Mouse (Mus musculus): ENCODE results near the gene Gm45337. TPM values are rescaled to one million over a fixed set of nuclear protein-coding genes. Genes with fewer than 3 reads are reported as not detected.
"Not testable (repeated sequence)": the region's sequence is repeated elsewhere in the genome, so short reads cannot be mapped to it uniquely, and the experiment has no call there.

Gm45337 gene
- not detected in 2 replicates for polyA plus RNA-seq (2015; fragmentation: Nextera tagmentation; extraction: Ambion mirVana)

- Histone ChIP-seq H3K4me2 (replicated peaks) (no peak within 1 kb of the TSS), H3K9me3 (no peaks in the 10 kb centered on the region), H3K4me3 (replicated peaks) (no peak within 1 kb of the TSS), H3K27ac (no peak within 1 kb of the TSS), H3K4me1 (replicated peaks) (no peaks in the 10 kb centered on the region), H3K36me3 (no peaks in the 10 kb centered on the region), H3K27me3 (no peaks in the 10 kb centered on the region; the same call in 1 of the 2 replicates), H3K9ac (replicated peaks) (no peak within 1 kb of the TSS)
- ATAC-seq: no peak
- 81% methylated on average over 1 of the region's 1 CpGs for WGBS
Observed at GRCm38 (mm10) chr7:142144507-142144906, at the start of gene Gm45337. Gene Gm45337, minus strand, starts transcription at chr7:142144607.

GRCm38 (mm10) chr7:142190289-142190688 lies 45.9 kb upstream of the Gm45337 start, which contains the start of gene Gm10153:
Gene Gm10153, minus strand, starts transcription at chr7:142190389.
- WGBS: 59% methylated on average over 2 of the region's 2 CpGs
- no peaks in the 10 kb centered on the region for H3K4me1 ChIP-seq (replicated peaks)
- H3K27ac ChIP-seq: no peak within 1 kb of the TSS
- H3K9ac ChIP-seq (replicated peaks): no peak within 1 kb of the TSS
- H3K4me3 ChIP-seq (replicated peaks): no peak within 1 kb of the TSS
- ATAC-seq: no peak
- no peak within 1 kb of the TSS for H3K4me2 ChIP-seq (replicated peaks)
- no peaks in the 10 kb centered on the region for H3K27me3 ChIP-seq
- no peaks in the 10 kb centered on the region for H3K9me3 ChIP-seq
- H3K36me3 ChIP-seq: no peaks in the 10 kb centered on the region

DNA sequence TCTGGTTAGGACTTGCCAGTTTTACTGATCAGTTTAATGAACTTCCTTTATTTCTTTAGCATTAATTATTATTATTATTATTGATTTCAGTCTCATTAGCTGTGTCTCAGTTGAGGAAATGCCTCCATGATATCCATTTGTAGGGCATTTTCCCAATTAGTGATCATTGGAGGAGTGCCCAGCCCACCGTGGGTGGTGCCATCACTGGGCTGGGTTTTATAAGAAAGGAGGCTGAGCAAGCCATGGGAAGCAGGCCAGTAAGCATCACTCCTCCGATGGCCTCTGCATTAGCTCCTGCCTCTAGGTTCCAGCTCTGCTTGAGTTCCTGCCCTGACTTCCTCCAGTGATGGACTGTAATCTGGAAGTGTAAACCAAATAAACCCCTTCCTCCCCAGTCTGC lies 43.7 kb upstream of the Gm45337 start:
- no peak for ATAC-seq
- Histone ChIP-seq H3K4me3 (replicated peaks) (no peak overlapping the region), H3K4me2 (replicated peaks) (no peak overlapping the region), H3K27ac (no peak overlapping the region), H3K36me3 (no peaks in the 10 kb centered on the region), H3K9me3 (no peaks in the 10 kb centered on the region), H3K27me3 (no peaks in the 10 kb centered on the region), H3K9ac (replicated peaks) (no peak overlapping the region), H3K4me1 (replicated peaks) (no peaks in the 10 kb centered on the region)
- WGBS: 76% methylated on average over 2 of the region's 2 CpGs

GRCm38 (mm10) chr7:142181021-142181420 lies 36.6 kb upstream of the Gm45337 start:
- H3K9ac ChIP-seq (replicated peaks): no peak overlapping the region
- H3K4me3 ChIP-seq (replicated peaks): no peak overlapping the region
- H3K36me3 ChIP-seq: no peaks in the 10 kb centered on the region
- H3K9me3 ChIP-seq: no peaks in the 10 kb centered on the region
- H3K27ac ChIP-seq: no peak overlapping the region
- 58% methylated on average over 1 of the region's 1 CpGs for WGBS
- no peak for ATAC-seq
- no peaks in the 10 kb centered on the region for H3K27me3 ChIP-seq
- H3K4me2 ChIP-seq (replicated peaks): no peak overlapping the region
- H3K4me1 ChIP-seq (replicated peaks): no peaks in the 10 kb centered on the region

GRCm38 (mm10) chr7:142178685-142179084 lies 34.3 kb upstream of the Gm45337 start:
- Histone ChIP-seq H3K9ac (replicated peaks) (no peak overlapping the region), H3K4me3 (replicated peaks) (no peak overlapping the region), H3K36me3 (no peaks in the 10 kb centered on the region), H3K9me3 (no peaks in the 10 kb centered on the region), H3K4me1 (replicated peaks) (no peaks in the 10 kb centered on the region), H3K27ac (no peak overlapping the region), H3K27me3 (no peaks in the 10 kb centered on the region), H3K4me2 (replicated peaks) (no peak overlapping the region)
- ATAC-seq: no peak
- 89% methylated on average over 1 of the region's 1 CpGs for WGBS

GRCm38 (mm10) chr7:142175905-142176304 lies 31.5 kb upstream of the Gm45337 start, which contains the start of gene Krtap5-2:
Gene Krtap5-2, minus strand, starts transcription at chr7:142176005.
- H3K9ac ChIP-seq (replicated peaks); H3K27me3 ChIP-seq; H3K4me1 ChIP-seq (replicated peaks); H3K4me3 ChIP-seq (replicated peaks); H3K27ac ChIP-seq; ATAC-seq; H3K36me3 ChIP-seq; H3K9me3 ChIP-seq; H3K4me2 ChIP-seq (replicated peaks): not testable (repeated sequence)

DNA sequence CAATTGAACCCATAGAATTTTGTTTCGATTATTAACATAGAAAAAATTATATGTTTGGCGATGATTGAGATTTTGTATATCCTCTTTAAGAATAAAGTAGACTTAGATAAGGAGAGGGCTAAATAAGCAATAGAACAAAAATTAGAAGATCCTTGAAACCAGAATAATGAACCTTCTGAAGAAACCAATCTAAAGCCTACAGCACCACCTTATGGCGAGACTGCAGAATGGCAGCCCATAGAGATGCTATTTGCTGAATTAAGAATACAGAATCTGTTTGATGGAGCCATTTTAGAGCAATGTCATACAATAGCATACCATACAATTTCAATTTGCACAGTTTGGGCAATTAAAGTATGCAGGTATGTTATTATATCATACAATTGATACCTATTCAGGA lies 25.4 kb upstream of the Gm45337 start:
- Histone ChIP-seq H3K36me3 (no peaks in the 10 kb centered on the region), H3K4me3 (replicated peaks) (no peak overlapping the region), H3K9ac (replicated peaks) (no peak overlapping the region), H3K4me2 (replicated peaks) (no peak overlapping the region), H3K9me3 (no peaks in the 10 kb centered on the region), H3K4me1 (replicated peaks) (no peaks in the 10 kb centered on the region), H3K27ac (no peak overlapping the region), H3K27me3 (no peaks in the 10 kb centered on the region)
- WGBS: 48% methylated on average over 3 of the region's 3 CpGs
- ATAC-seq: no peak

DNA sequence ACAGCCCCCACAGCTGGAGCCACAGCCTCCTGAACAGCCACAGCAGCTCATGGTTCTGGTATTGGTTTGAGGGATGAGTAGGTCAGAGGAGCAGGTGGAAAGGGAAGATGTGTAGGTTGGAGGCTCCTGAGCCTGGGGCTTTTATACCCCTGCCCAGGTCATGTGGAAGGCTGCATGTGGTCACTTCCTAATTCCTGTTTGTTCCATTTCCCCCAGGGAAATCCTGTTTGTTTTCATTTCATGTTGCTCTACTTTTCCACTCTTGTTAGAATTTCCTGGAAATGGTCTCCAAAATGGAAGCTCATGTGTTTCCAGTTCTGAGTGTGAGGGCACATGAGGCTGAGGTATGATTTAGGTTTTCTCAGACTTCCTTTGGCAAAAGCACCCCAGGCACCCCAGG lies 21.2 kb upstream of the Gm45337 start, which contains the start of gene Gm4553:
Gene Gm4553 (minus strand): TSS at position 101 of the 400 bp plus-strand sequence.
- H3K4me1 ChIP-seq (replicated peaks); H3K27me3 ChIP-seq; H3K36me3 ChIP-seq; ATAC-seq; H3K4me2 ChIP-seq (replicated peaks); H3K9ac ChIP-seq (replicated peaks); H3K4me3 ChIP-seq (replicated peaks); H3K9me3 ChIP-seq; H3K27ac ChIP-seq: not testable (repeated sequence)

GRCm38 (mm10) chr7:142159366-142159765 lies 15.0 kb upstream of the Gm45337 start:
- H3K27me3 ChIP-seq: no peaks in the 10 kb centered on the region
- no peak overlapping the region for H3K4me3 ChIP-seq (replicated peaks)
- H3K36me3 ChIP-seq: no peaks in the 10 kb centered on the region
- no peaks in the 10 kb centered on the region for H3K9me3 ChIP-seq
- no peaks in the 10 kb centered on the region for H3K4me1 ChIP-seq (replicated peaks)
- H3K9ac ChIP-seq (replicated peaks): no peak overlapping the region
- ATAC-seq: no peak
- 95% methylated on average over 3 of the region's 3 CpGs for WGBS
- H3K27ac ChIP-seq: no peak overlapping the region
- no peak overlapping the region for H3K4me2 ChIP-seq (replicated peaks)

GRCm38 (mm10) chr7:142157013-142157412 lies 12.6 kb upstream of the Gm45337 start, which contains the start of gene Gm29735:
Gene Gm29735, minus strand, starts transcription at chr7:142157113.
- not testable (repeated sequence) for H3K27me3 ChIP-seq; H3K36me3 ChIP-seq; H3K9me3 ChIP-seq; H3K27ac ChIP-seq; H3K4me2 ChIP-seq (replicated peaks); ATAC-seq; H3K4me3 ChIP-seq (replicated peaks); H3K4me1 ChIP-seq (replicated peaks); H3K9ac ChIP-seq (replicated peaks)
- WGBS: 59% methylated on average over 2 of the region's 2 CpGs

DNA sequence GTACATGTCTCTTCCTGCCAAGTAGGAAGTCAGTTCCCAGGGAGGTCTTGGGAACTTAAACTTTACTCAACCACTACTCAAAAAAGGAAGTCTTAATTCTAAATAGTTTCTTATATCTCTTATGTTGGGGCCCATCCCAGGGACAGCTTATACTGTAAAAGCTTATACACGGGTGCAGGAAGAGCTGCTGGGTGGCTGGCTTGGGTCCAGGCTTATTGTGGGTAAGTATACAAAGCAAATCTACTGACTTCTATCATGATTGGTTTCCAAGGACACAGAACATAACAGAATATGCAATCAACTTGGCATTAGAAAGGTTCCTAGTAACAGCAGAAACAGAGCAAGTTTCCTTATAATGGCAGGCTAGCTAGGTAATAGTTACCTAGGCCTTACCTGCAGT lies 10.9 kb upstream of the Gm45337 start:
- Histone ChIP-seq H3K36me3 (no peaks in the 10 kb centered on the region), H3K4me1 (replicated peaks) (no peaks in the 10 kb centered on the region), H3K9ac (replicated peaks) (no peak overlapping the region), H3K27ac (no peak overlapping the region), H3K4me3 (replicated peaks) (no peak overlapping the region), H3K27me3 (no peaks in the 10 kb centered on the region), H3K9me3 (no peaks in the 10 kb centered on the region), H3K4me2 (replicated peaks) (no peak overlapping the region)
- WGBS: 78% methylated on average over 1 of the region's 1 CpGs
- no peak for ATAC-seq

DNA sequence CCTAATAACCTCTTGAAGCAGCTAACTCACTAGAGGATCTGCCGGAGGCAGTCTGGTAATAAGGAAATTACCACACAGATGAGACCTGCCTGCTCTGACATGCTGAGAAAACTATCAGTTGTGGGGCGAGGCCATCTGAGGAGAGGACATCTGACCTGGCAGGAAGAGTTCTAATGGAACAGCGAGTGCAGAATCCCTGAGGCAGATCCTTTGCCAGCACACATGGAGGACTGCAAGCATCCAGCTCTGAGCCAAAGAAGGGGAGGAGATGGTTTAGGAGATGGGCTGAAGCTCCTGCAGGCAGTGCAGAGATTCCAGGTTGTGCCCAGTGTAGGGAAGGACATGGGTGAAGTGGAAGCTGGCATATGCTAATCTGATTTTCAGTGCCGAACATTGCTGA lies 7.8 kb upstream of the Gm45337 start:
- H3K27ac ChIP-seq: no peak overlapping the region
- ATAC-seq: no peak
- H3K9ac ChIP-seq (replicated peaks): no peak overlapping the region
- no peaks in the 10 kb centered on the region for H3K36me3 ChIP-seq
- no peak overlapping the region for H3K4me2 ChIP-seq (replicated peaks)
- H3K4me3 ChIP-seq (replicated peaks): no peak overlapping the region
- no peaks in the 10 kb centered on the region for H3K4me1 ChIP-seq (replicated peaks)
- no peaks in the 10 kb centered on the region for H3K27me3 ChIP-seq
- 84% methylated on average over 4 of the region's 4 CpGs for WGBS
- no peaks in the 10 kb centered on the region for H3K9me3 ChIP-seq

GRCm38 (mm10) chr7:142148633-142149032 lies 4.2 kb upstream of the Gm45337 start:
- Histone ChIP-seq H3K36me3 (no peaks in the 10 kb centered on the region), H3K9ac (replicated peaks) (no peak overlapping the region), H3K9me3 (no peaks in the 10 kb centered on the region), H3K4me3 (replicated peaks) (no peak overlapping the region), H3K4me1 (replicated peaks) (no peaks in the 10 kb centered on the region), H3K27ac (no peak overlapping the region), H3K27me3 (no peaks in the 10 kb centered on the region; the same call in 1 of the 2 replicates), H3K4me2 (replicated peaks) (no peak overlapping the region)
- ATAC-seq: no peak

All from midbrain, embryonic 13.5 days (tissue).